Mouse (Mus musculus) brain, embryonic 18.5 days (tissue): ENCODE data around the gene Cpsf7.
"Not testable (repeated sequence)": the region's sequence is repeated elsewhere in the genome, so short reads cannot be mapped to it uniquely, and the experiment has no call there.

Source experiments
- DNase-seq: peaks from one replicate; pipeline ENCODE4 v3.0.0-alpha.2; 2012; ENCODE audit warnings: low read depth, low spot score

Gene Cpsf7

GRCm38 (mm10) chr19:10525106-10525901, at the start of gene Cpsf7:
Gene Cpsf7, plus strand, starts transcription at chr19:10525266.
- DNase-seq, result peak; percentile 81

- DNase-seq, result no peak
Measured at GRCm38 (mm10) chr19:10479541-10479940, 45.5 kb upstream of the Cpsf7 start.

GRCm38 (mm10) chr19:10482703-10483102, 42.4 kb upstream of the Cpsf7 start, which contains the start of gene Ppp1r32:
Gene Ppp1r32, minus strand, starts transcription at chr19:10482928.
- no peak for DNase-seq

- DNase-seq, result peak; percentile 36
Measured at GRCm38 (mm10) chr19:10486264-10486738, 38.8 kb upstream of the Cpsf7 start.

- DNase-seq, result no peak
Measured at GRCm38 (mm10) chr19:10495670-10496069, 29.4 kb upstream of the Cpsf7 start.

- DNase-seq, result no peak
Measured at GRCm38 (mm10) chr19:10496976-10497375, 28.1 kb upstream of the Cpsf7 start.

GRCm38 (mm10) chr19:10497512-10498160, 27.4 kb upstream of the Cpsf7 start:
- no peak for DNase-seq

- no peak for DNase-seq
Measured at GRCm38 (mm10) chr19:10500581-10500980, 24.5 kb upstream of the Cpsf7 start.

- no peak for DNase-seq
Measured at GRCm38 (mm10) chr19:10502571-10502970, 22.5 kb upstream of the Cpsf7 start.

- DNase-seq, result no peak
Measured at GRCm38 (mm10) chr19:10510759-10511330, 14.2 kb upstream of the Cpsf7 start.

- DNase-seq, result no peak
Measured at GRCm38 (mm10) chr19:10520355-10520754, 4.7 kb upstream of the Cpsf7 start.

- DNase-seq, result no peak
Measured at GRCm38 (mm10) chr19:10521926-10522325, 3.1 kb upstream of the Cpsf7 start.

GRCm38 (mm10) chr19:10523483-10524080, 1.5 kb upstream of the Cpsf7 start:
- no peak for DNase-seq

GRCm38 (mm10) chr19:10524784-10525105, 321 bp upstream of the Cpsf7 start:
- DNase-seq, result no peak

GRCm38 (mm10) chr19:10525910-10526309, 844 bp downstream of the Cpsf7 start, which contains the start of gene Sdhaf2:
Gene Sdhaf2, minus strand, starts transcription at chr19:10526142.
- peak; percentile 32 for DNase-seq

- DNase-seq, result no peak
Measured at GRCm38 (mm10) chr19:10530082-10530481, 5.0 kb downstream of the Cpsf7 start.

- no peak for DNase-seq
Measured at GRCm38 (mm10) chr19:10539454-10539853, 14.4 kb downstream of the Cpsf7 start.

GRCm38 (mm10) chr19:10555624-10556510, 30.8 kb downstream of the Cpsf7 start, which contains the start of gene Tmem216:
Gene Tmem216, minus strand, starts transcription at chr19:10556238.
- peak; percentile 67 for DNase-seq

- no peak for DNase-seq
Measured at GRCm38 (mm10) chr19:10557001-10557400, 31.9 kb downstream of the Cpsf7 start.

GRCm38 (mm10) chr19:10557430-10557829, 32.4 kb downstream of the Cpsf7 start:
- DNase-seq, result no peak

- DNase-seq, result not testable (repeated sequence)
Measured at GRCm38 (mm10) chr19:10557837-10558375, 32.8 kb downstream of the Cpsf7 start.
